Mouse (Mus musculus): ENCODE data around the gene Hoxb9. TPM values are rescaled to one million over a fixed set of nuclear protein-coding genes. Genes with fewer than 3 reads are reported as not detected.

The Hoxb9 gene
- polyA plus RNA-seq (2015; fragmentation: Nextera tagmentation; extraction: Ambion mirVana): 0.16 and 0.26 TPM in 2 replicates

DNA sequence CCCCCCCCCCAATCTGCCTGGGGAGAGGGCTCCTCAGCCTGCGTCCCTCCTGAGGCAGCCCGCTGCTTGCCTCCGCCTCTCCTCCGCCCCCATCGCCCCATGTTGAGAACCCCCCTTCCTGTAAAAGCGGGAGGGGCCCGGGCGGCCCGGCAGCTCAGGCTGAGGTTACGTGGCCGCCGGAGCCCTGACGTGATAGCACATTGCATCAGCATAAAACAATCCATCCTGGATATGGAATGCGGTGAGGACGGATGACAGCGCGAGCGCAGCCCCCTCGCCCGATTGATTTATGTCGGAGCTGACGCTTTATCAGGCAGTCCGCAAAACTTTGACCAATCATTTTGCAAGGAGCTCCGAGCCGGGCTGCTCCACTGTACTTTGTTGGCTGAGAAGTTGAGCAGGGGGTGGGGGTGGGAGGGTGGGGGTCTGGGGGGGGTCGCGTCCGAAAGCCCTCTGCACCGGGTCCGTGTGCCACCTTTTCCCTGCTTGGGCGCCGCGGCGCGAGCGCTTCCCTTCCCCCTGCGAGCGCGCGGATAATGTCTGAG is at the start of gene Hoxb9:
Gene Hoxb9, plus strand, starts transcription at position 462 of the 545 bp plus-strand sequence.

GRCm38 (mm10) chr11:96281855-96282570 is 10.8 kb downstream of the Hoxb9 start, which contains the start of gene Hoxb8:
TSS of gene Hoxb8 (plus strand) at chr11:96281905.

GRCm38 (mm10) chr11:96285771-96286738 is 14.8 kb downstream of the Hoxb9 start, which contains the start of gene Hoxb7:
TSS of gene Hoxb7 (plus strand) at chr11:96286623.

DNA sequence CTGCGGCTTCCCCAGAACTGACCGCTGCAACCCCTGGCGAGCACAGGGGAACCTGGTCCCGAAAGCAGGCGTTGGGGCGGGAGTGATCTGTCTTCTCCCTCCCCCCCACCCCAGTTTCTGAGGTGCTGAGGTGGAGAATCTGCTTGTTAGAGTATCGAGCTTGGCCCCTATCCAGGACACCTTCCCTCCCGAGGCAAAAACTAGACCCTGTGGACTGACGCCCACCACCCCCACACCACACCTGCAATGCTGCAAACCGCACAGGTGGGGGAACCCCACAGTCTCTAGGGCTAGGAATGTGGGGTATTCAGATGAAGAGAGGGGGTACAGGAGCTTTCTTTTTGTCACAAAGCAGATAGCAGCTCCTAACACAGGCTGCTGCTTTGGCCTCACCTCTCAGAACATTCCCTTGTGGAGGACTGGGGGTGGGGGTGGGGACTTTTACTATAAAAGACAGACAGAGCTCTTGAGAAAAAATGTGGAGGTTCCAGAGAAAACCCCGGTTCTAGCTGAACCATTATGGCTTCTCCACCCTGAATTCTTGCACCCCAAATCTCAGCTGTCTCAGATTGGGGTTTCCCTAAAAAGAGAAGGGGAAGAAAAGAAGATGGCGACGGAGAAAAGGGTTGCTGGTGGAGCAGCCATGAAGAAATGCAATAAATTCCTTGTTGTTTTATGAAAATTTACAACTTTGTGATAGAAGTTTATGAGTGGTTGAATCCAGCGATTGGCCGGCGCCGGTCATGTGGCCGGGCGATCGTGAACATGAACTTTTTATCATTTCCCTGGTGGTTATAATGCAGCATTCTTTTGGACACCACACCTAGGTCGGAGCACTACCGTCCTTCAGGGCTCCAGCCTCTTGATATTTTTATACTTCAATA is 20.7 kb downstream of the Hoxb9 start, which contains the start of gene Hoxb6:
Gene Hoxb6, plus strand, starts transcription at position 796 of the 884 bp plus-strand sequence.

DNA sequence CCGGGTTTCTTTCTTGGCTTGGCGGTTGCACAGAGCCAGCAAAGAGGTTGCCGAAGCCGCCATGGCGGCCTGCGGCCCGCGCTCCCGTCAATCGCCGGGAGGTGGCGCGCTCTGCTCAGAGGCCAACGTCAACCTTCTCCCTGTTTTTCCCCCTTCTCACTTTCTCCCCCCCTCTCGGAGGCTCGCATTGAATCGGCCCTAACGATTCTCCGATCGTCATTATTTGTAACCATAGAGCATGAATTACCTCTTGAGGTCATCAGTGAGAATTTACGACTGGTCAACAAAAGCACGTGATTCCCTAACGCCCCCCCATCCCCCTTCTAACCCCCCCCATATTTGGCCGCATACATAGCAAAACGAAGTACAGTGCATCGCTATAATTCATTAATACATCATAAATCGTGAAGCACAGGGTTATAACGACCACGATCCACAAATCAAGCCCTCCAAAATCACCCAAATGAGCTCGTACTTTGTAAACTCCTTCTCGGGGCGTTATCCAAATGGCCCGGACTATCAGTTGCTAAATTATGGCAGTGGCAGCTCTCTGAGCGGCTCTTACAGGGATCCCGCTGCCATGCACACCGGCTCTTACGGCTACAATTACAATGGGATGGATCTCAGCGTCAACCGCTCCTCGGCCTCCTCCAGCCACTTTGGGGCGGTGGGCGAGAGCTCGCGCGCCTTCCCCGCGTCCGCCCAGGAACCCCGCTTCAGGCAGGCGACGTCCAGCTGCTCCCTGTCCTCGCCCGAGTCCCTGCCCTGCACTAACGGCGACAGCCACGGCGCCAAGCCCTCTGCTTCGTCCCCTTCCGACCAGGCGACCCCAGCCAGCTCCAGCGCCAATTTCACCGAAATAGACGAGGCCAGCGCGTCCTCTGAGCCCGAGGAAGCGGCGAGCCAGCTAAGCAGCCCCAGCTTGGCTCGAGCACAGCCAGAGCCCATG is 32.2 kb downstream of the Hoxb9 start, which contains the start of gene Hoxb5:
Gene Hoxb5, plus strand, starts transcription at position 186 of the 949 bp plus-strand sequence.

GRCm38 (mm10) chr11:96317608-96318367 is 46.5 kb downstream of the Hoxb9 start, which contains the start of gene Hoxb4:
TSS of gene Hoxb4 (plus strand) at chr11:96318267.

GRCm38 (mm10) chr11:96323154-96323553 is 51.9 kb downstream of the Hoxb9 start, which contains the start of gene Hoxb3:
TSS of gene Hoxb3 (plus strand) at chr11:96323326.

MicroRNAs within 50 kb of the gene (microRNA counts, 519-probe panel; counts per million panel counts)
- microRNA mmu-miR-10a (5,825 counts per million, percentile 48 among the panel's probes with 10 or more counts), microRNA mmu-miR-196a (88.3 counts per million)

Other genes with a start within 250 kb of the Hoxb9 start
- not detected in 2 replicates for gene Gip, start 246.9 kb upstream of the Hoxb9 start, polyA plus RNA-seq (2015; fragmentation: Nextera tagmentation; extraction: Ambion mirVana)
- gene Snf8, start 236.6 kb upstream of the Hoxb9 start, polyA plus RNA-seq (2015; fragmentation: Nextera tagmentation; extraction: Ambion mirVana): 76.6 and 81.0 TPM in 2 replicates
- gene Ube2z, start 206.1 kb upstream of the Hoxb9 start, polyA plus RNA-seq (2015; fragmentation: Nextera tagmentation; extraction: Ambion mirVana): 14.7 and 15.6 TPM in 2 replicates
- gene Atp5g1, start 195.8 kb upstream of the Hoxb9 start, polyA plus RNA-seq (2015; fragmentation: Nextera tagmentation; extraction: Ambion mirVana): 505 and 507 TPM in 2 replicates
- gene Calcoco2, start 159.5 kb upstream of the Hoxb9 start, polyA plus RNA-seq (2015; fragmentation: Nextera tagmentation; extraction: Ambion mirVana): not detected in 2 replicates
- gene Ttll6, start 137.7 kb upstream of the Hoxb9 start, polyA plus RNA-seq (2015; fragmentation: Nextera tagmentation; extraction: Ambion mirVana): not detected in 2 replicates
- not detected in 2 replicates for gene Hoxb13, start 77.1 kb upstream of the Hoxb9 start, polyA plus RNA-seq (2015; fragmentation: Nextera tagmentation; extraction: Ambion mirVana)
- gene Hoxb8, start 10.4 kb downstream of the Hoxb9 start, polyA plus RNA-seq (2015; fragmentation: Nextera tagmentation; extraction: Ambion mirVana): 0.10 and 0.13 TPM in 2 replicates
- 2.3 and 2.5 TPM in 2 replicates for gene Hoxb7, start 15.2 kb downstream of the Hoxb9 start, polyA plus RNA-seq (2015; fragmentation: Nextera tagmentation; extraction: Ambion mirVana)
- gene Hoxb6, start 21.0 kb downstream of the Hoxb9 start, polyA plus RNA-seq (2015; fragmentation: Nextera tagmentation; extraction: Ambion mirVana): 1.0 and 1.2 TPM in 2 replicates
- gene Hoxb5, start 31.9 kb downstream of the Hoxb9 start, polyA plus RNA-seq (2015; fragmentation: Nextera tagmentation; extraction: Ambion mirVana): 0.64 and 1.2 TPM in 2 replicates
- gene Hoxb4, start 46.8 kb downstream of the Hoxb9 start, polyA plus RNA-seq (2015; fragmentation: Nextera tagmentation; extraction: Ambion mirVana): 0.64 and 0.90 TPM in 2 replicates
- 0.65 and 0.85 TPM in 2 replicates for gene Hoxb3, start 51.9 kb downstream of the Hoxb9 start, polyA plus RNA-seq (2015; fragmentation: Nextera tagmentation; extraction: Ambion mirVana)
- gene Hoxb2, start 79.1 kb downstream of the Hoxb9 start, polyA plus RNA-seq (2015; fragmentation: Nextera tagmentation; extraction: Ambion mirVana): 2.2 and 2.4 TPM in 2 replicates
- gene Hoxb1, start 94.3 kb downstream of the Hoxb9 start, polyA plus RNA-seq (2015; fragmentation: Nextera tagmentation; extraction: Ambion mirVana): 0.11 and 0.12 TPM in 2 replicates
- gene Skap1, start 193.1 kb downstream of the Hoxb9 start, polyA plus RNA-seq (2015; fragmentation: Nextera tagmentation; extraction: Ambion mirVana): 1.6 and 3.3 TPM in 2 replicates

All from spleen, postnatal 0 days (tissue).